Mouse (Mus musculus) hindbrain, embryonic 11.5 days (tissue): ENCODE results near the gene Gtf3c5. TPM values are rescaled to one million over a fixed set of nuclear protein-coding genes. Genes with fewer than 3 reads are reported as not detected.

Experiments used
- ATAC-seq: fragments of 200-750 bp; cut with Nextera tagmentation; 2 replicates; pipeline ENCODE4 v1.8.0; 2017; ENCODE audit warnings: mild to moderate bottlenecking, moderate TSS enrichment, moderate library complexity; ENCODE audit not compliant: low FRiP score
- DNase-seq: peaks from one replicate; pipeline ENCODE4 v3.0.0-alpha.2; 2015; ENCODE audit warnings: low spot score
- H3K27ac ChIP-seq: fragments of 300-500 bp; sonication (generic); 2 replicates; pipeline ENCODE4 v1.5.1; 2014; ENCODE audit warnings: mild to moderate bottlenecking, low read depth, low read length
- H3K27me3 ChIP-seq: fragments of 300-500 bp; sonication (generic); 2 replicates; pipeline ENCODE4 v1.6.1; 2014; ENCODE audit warnings: mild to moderate bottlenecking, low read length, moderate library complexity, mixed read lengths; ENCODE audit not compliant: control insufficient read depth, insufficient read depth
- H3K36me3 ChIP-seq: fragments of 300-500 bp; sonication (generic); 2 replicates; pipeline ENCODE4 v1.6.1; 2014; ENCODE audit warnings: mild to moderate bottlenecking, low read length, moderate library complexity, mixed read lengths; ENCODE audit not compliant: control insufficient read depth, insufficient read depth
- H3K4me1 ChIP-seq: fragments of 300-500 bp; sonication (generic); replicated peaks from 2 replicates; pipeline ENCODE4 v1.6.1; 2014; ENCODE audit warnings: low read length, mixed read lengths; ENCODE audit not compliant: control insufficient read depth, insufficient read depth
- H3K4me2 ChIP-seq: fragments of 300-500 bp; sonication (generic); replicated peaks from 2 replicates; pipeline ENCODE4 v1.6.1; 2014; ENCODE audit warnings: mild to moderate bottlenecking, low read depth, low read length
- H3K4me3 ChIP-seq: fragments of 300-500 bp; sonication (generic); 2 replicates; pipeline ENCODE4 v1.5.1; 2014; ENCODE audit warnings: low read depth, low read length
- H3K9ac ChIP-seq: fragments of 300-500 bp; sonication (generic); 2 replicates; pipeline ENCODE4 v1.6.1; 2014; ENCODE audit warnings: low read depth, low read length
- H3K9me3 ChIP-seq: fragments of 300-500 bp; sonication (generic); 2 replicates; pipeline ENCODE4 v1.6.1; 2016; ENCODE audit warnings: low read length; ENCODE audit not compliant: control insufficient read depth
- WGBS: fragments of 180-500 bp; shearing (Covaris S2); extraction: QIAGEN DNeasy Blood & Tissue Kit; methylation state at CpG from one replicate; pipeline ENCODE4 v1.1.7; 2014; 5-methylcytosine and 5-hydroxymethylcytosine counted together
- polyA plus RNA-seq: library from polyadenylated mRNA; unstranded; fragments of >200 nt; fragmentation: Nextera tagmentation; extraction: Ambion mirVana; gene quantifications from 2 replicates; pipeline ENCODE4 v1.2.1, GENCODE M21; 2014

The Gtf3c5 gene
- polyA plus RNA-seq, 1 experiment from 2014 or later: 38.2 TPM

- no peaks in the 10 kb centered on the region for H3K36me3 ChIP-seq
- no peak overlapping the region for H3K9ac ChIP-seq
- peaks cover 18% of the 10 kb centered on the region for H3K27me3 ChIP-seq
- DNase-seq (no peak), ATAC-seq (no peak)
- H3K4me1 ChIP-seq: 0 out of 2 replicates have a peak, but pooled peaks cover 2% of the 10 kb centered on the region
- H3K9me3 ChIP-seq: no peaks in the 10 kb centered on the region
- no peak overlapping the region for H3K4me3 ChIP-seq
- H3K4me2 ChIP-seq: no peak overlapping the region
- H3K27ac ChIP-seq: no peak overlapping the region
- WGBS: 32% methylated on average over 2 of the region's 2 CpGs
These were observed 37.6 kb upstream of the Gtf3c5 start for GRCm38 (mm10) chr2:28621111-28621510.

- Histone ChIP-seq H3K36me3 (no peaks in the 10 kb centered on the region), H3K9ac (no peak overlapping the region), H3K27me3 (peaks cover 18% of the 10 kb centered on the region), H3K4me3 (no peak overlapping the region), H3K4me2 (no peak overlapping the region), H3K9me3 (no peaks in the 10 kb centered on the region), H3K4me1 (0 out of 2 replicates have a peak, but pooled peaks cover 2% of the 10 kb centered on the region), H3K27ac (no peak overlapping the region)
- DNase-seq: no peak
- ATAC-seq: no peak
- 60% methylated on average over 10 of the region's 10 CpGs for WGBS
These were observed 37.0 kb upstream of the Gtf3c5 start for GRCm38 (mm10) chr2:28620522-28620921.

DNA sequence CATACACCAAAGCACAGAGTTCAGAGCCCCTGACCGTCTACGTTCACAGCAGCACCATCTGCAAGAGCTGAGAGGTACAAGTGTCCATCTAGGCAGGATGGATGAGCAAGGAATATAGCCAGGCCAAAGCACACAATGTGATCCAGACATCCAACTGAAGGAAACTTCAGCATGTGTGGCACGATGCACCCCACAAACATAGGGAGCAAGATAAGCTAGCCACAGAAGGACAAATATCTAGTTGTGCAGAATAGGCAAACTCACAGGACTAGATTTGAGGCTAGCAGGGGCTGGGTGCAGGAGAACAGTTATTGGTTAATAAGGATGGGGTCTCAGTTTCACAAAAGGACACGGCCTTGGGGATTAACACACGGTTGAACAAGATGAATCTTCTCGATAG lies 35.8 kb upstream of the Gtf3c5 start:
- WGBS: 82% methylated on average over 6 of the region's 6 CpGs
- DNase-seq: no peak
- H3K27ac ChIP-seq: no peak overlapping the region
- H3K9me3 ChIP-seq: no peaks in the 10 kb centered on the region
- no peak overlapping the region for H3K9ac ChIP-seq
- no peaks in the 10 kb centered on the region for H3K36me3 ChIP-seq
- no peak for ATAC-seq
- H3K27me3 ChIP-seq: peaks cover 18% of the 10 kb centered on the region
- H3K4me3 ChIP-seq: no peak overlapping the region
- H3K4me2 ChIP-seq: no peak overlapping the region
- H3K4me1 ChIP-seq: 0 out of 2 replicates have a peak, but pooled peaks cover 2% of the 10 kb centered on the region

- no peak overlapping the region for H3K27ac ChIP-seq
- H3K4me3 ChIP-seq: no peak overlapping the region
- DNase-seq (no peak), ATAC-seq (no peak)
- peaks cover 18% of the 10 kb centered on the region for H3K27me3 ChIP-seq
- H3K36me3 ChIP-seq: no peaks in the 10 kb centered on the region
- H3K4me1 ChIP-seq: 0 out of 2 replicates have a peak, but pooled peaks cover 2% of the 10 kb centered on the region
- no peak overlapping the region for H3K4me2 ChIP-seq
- H3K9me3 ChIP-seq: no peaks in the 10 kb centered on the region
- H3K9ac ChIP-seq: no peak overlapping the region
- WGBS: 81% methylated on average over 6 of the region's 6 CpGs
These were observed 35.3 kb upstream of the Gtf3c5 start for GRCm38 (mm10) chr2:28618777-28619336.

DNA sequence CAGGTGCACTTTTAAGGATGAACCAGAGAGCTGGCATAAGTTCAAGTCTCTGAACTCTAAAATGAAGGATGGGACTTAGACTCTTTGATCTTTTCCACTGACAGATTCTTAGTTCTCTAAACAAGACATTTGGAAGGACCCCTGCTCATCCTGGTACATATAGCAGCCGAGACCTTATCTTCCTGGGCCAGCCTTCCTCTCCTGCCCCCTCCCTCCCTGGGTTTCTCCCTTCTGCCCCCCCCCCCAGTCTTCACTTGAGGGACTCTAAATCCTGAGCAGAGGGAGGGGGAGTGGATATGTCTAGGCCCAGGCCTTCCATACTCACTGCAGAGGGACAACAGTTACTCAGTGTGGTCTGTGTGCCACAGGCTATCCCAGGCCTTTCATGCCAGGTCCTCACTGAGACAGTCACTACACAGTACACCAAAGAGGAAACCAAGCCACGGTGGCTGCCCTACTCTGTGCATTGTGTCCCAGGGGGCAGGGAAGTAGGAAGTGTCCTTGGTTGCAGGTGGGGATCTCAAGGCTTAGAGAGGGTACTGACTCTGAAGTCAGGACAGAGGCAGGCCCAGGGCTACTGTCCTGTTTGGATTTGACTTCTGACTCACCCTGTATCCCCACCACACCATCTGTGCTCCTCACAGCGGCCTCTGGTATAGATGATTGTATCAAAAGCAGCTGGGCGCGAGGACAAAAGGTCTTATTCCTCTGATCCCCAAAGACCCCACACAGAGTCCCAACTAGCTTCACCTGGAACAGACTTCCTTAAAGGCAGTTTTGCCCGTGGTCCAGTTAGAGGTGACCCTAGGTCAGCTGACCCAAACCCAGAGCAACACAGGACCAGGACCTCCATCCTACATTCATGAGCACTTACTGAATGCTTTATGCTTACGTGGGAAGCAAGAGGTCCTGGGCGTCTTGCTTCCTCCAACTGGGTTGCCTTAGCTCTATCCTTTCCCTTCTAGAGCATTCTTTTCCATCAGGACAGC lies 34.2 kb upstream of the Gtf3c5 start:
- DNase-seq (no peak), ATAC-seq (no peak)
- 73% methylated on average over 8 of the region's 8 CpGs for WGBS
- Histone ChIP-seq H3K4me2 (no peak overlapping the region), H3K9me3 (no peaks in the 10 kb centered on the region), H3K9ac (no peak overlapping the region), H3K4me3 (no peak overlapping the region), H3K27me3 (peaks cover 18% of the 10 kb centered on the region), H3K27ac (no peak overlapping the region), H3K4me1 (0 out of 2 replicates have a peak, but pooled peaks cover 2% of the 10 kb centered on the region), H3K36me3 (no peaks in the 10 kb centered on the region)

GRCm38 (mm10) chr2:28616874-28617273 lies 33.3 kb upstream of the Gtf3c5 start:
- Histone ChIP-seq H3K4me1 (0 out of 2 replicates have a peak, but pooled peaks cover 2% of the 10 kb centered on the region), H3K9ac (no peak overlapping the region), H3K36me3 (no peaks in the 10 kb centered on the region), H3K9me3 (no peaks in the 10 kb centered on the region), H3K4me2 (no peak overlapping the region), H3K27ac (no peak overlapping the region), H3K27me3 (peaks cover 13% of the 10 kb centered on the region), H3K4me3 (no peak overlapping the region)
- 85% methylated on average over 9 of the region's 9 CpGs for WGBS
- ATAC-seq (no peak), DNase-seq (no peak)

DNA sequence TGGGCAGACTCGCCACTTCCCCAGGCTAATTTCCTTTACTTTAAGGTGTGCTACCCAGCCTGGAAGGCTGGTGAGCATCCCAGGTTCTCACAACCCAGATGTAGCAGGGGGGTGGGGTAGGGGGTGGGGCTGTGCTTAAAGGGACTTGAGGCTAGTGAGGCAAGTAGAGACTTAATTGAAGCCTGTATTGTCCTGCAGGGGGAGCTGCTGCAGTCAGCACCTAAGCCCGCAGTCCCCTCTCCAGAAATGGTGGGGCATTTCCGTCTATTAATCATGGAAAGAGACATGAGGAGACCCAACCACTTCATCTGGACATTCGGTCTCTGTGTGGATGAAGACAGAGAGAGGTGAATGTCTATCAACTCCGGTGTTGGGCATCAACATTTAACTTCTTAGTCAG lies 32.8 kb upstream of the Gtf3c5 start:
- no peak overlapping the region for H3K4me2 ChIP-seq
- no peak for DNase-seq
- ATAC-seq: no peak

DNA sequence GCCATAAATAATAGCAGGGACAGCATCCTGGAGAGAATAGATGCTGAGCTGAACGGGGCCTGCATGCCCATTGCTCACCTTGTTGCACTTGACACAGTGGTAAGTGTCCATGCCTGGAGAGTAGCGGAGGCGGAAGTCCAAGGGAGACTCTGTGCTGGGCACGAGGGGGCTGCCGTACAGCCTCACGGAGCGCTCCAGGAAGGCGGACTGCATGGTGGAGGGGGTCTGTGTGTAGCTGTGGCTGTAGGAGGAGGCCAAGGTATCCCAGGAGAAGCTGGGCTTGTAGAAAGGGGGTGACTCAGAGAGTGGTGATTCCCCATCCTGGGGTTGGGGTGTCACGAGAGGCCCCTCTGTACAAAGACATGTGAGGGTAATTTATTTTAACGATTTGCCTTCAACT lies 30.0 kb upstream of the Gtf3c5 start:
- Histone ChIP-seq H3K27me3 (no peaks in the 10 kb centered on the region), H3K9ac (no peak overlapping the region), H3K9me3 (no peaks in the 10 kb centered on the region), H3K4me3 (no peak overlapping the region), H3K27ac (no peak overlapping the region), H3K4me1 (no peaks in the 10 kb centered on the region), H3K36me3 (no peaks in the 10 kb centered on the region), H3K4me2 (no peak overlapping the region)
- ATAC-seq: no peak
- no peak for DNase-seq
- 90% methylated on average over 10 of the region's 10 CpGs for WGBS

More for the DNA sequence above, 32.8 kb upstream of the Gtf3c5 start:
- Histone ChIP-seq H3K4me3 (no peak overlapping the region), H3K27me3 (peaks cover 8% of the 10 kb centered on the region), H3K9ac (no peak overlapping the region), H3K9me3 (no peaks in the 10 kb centered on the region), H3K4me1 (no peaks in the 10 kb centered on the region), H3K36me3 (no peaks in the 10 kb centered on the region), H3K27ac (no peak overlapping the region)
- 38% methylated on average over 5 of the region's 5 CpGs for WGBS
